Comparison of ENCODE assay signal across 18 mouse cellular contexts in genomic region chr1:152600494-152600893, GRCm38 (mm10).
DNase-seq lines count a peak whose midpoint lies in the region; ATAC-seq and TF ChIP-seq lines count a peak whose summit lies in the region.
"Had no signal": no experiment of that assay in that cellular context is flagged by ENCODE, and none has a peak within 500 bp of the region (broad histone marks: within the 10 kb centered on the region; RNA-seq: fewer than 3 reads in every experiment).

No protein-coding gene starts in this region.

- no peak for DNase-seq in heart, adult 9 months (ENCODE audit: low spot score in 2 of 2)
- DNase-seq in heart, postnatal 0 days (ENCODE audit: low spot score) = no peak
- DNase-seq in heart, adult 18-20 months = no peak
- no peak for DNase-seq in liver, adult 2 months (ENCODE audit: extremely low read depth, low read depth, low spot score)
- no peak for DNase-seq in liver
- no peak for DNase-seq in ovary, postnatal 10 days (ENCODE audit: low spot score)
- DNase-seq: adrenal gland, adult 2 months; adrenal gland, postnatal 25 days; cerebellum, adult 2 months; cerebellum, postnatal 10 days; forebrain, postnatal 0 days; gastrocnemius, postnatal 36 days; kidney, adult 11 months had no signal

- no peak for TF ChIP-seq POLR2A in liver, adult 2 months (IDR thresholded peaks at IDR 0.05; ENCODE audit: extremely low read depth, insufficient read depth, low read length)

- 0 out of 2 replicates have a peak overlapping the region, but pooled peaks have one; percentile 39 for H3K27ac ChIP-seq in heart, embryonic 12.5 days (ENCODE audit: poor library complexity, severe bottlenecking)
- peak overlapping the region; percentile 59 for H3K27ac ChIP-seq in heart, postnatal 0 days (ENCODE audit: low read depth)
- H3K27ac ChIP-seq in liver, adult 2 months (replicated peaks; ENCODE audit: insufficient read depth, low read depth, low read length) = peak overlapping the region; percentile 69; the same call in 1 of the 2 replicates
- H3K27ac ChIP-seq: embryonic facial prominence, embryonic 10.5 days; forebrain, embryonic 13.5 days; hindbrain, embryonic 13.5 days; hindbrain, postnatal 0 days had no signal

- peaks cover 58% of the 10 kb centered on the region for H3K4me1 ChIP-seq in heart, embryonic 12.5 days (replicated peaks)
- peaks cover 45% of the 10 kb centered on the region for H3K4me1 ChIP-seq in heart, postnatal 0 days (ENCODE audit: control insufficient read depth, insufficient read depth)
- peaks cover 7% of the 10 kb centered on the region for H3K4me1 ChIP-seq in liver, adult 2 months (ENCODE audit: control insufficient read depth, insufficient read depth, low read length)

- TF ChIP-seq EP300 in heart, postnatal 0 days (IDR thresholded peaks at IDR 0.05; ENCODE audit: low read depth) = no peak

- H3K9ac ChIP-seq in heart, embryonic 12.5 days = no peak overlapping the region
- H3K9ac ChIP-seq in heart, postnatal 0 days (replicated peaks; ENCODE audit: low read depth, low read length) = no peak overlapping the region
- no peak overlapping the region for H3K9ac ChIP-seq in liver, adult 2 months (ENCODE audit: low read depth, low read length)
- H3K9ac ChIP-seq: forebrain, embryonic 13.5 days; forebrain, postnatal 0 days; hindbrain, embryonic 13.5 days had no signal

- H3K4me3 ChIP-seq in heart, embryonic 12.5 days = no peak overlapping the region
- H3K4me3 ChIP-seq in heart, postnatal 0 days (ENCODE audit: low read depth, low read length) = no peak overlapping the region
- H3K4me3 ChIP-seq in liver, adult 2 months (ENCODE audit: insufficient read depth, low read depth, low read length) = no peak overlapping the region
- H3K4me3 ChIP-seq: embryonic facial prominence, embryonic 10.5 days; forebrain, embryonic 13.5 days; hindbrain, embryonic 13.5 days had no signal

- no peak for ATAC-seq in heart, embryonic 12.5 days (ENCODE audit: insufficient number of reproducible peaks, low FRiP score)
- ATAC-seq in heart, postnatal 0 days (ENCODE audit: insufficient read depth, low read depth) = no peak
- ATAC-seq: forebrain, embryonic 13.5 days; forebrain, postnatal 0 days; hindbrain, postnatal 0 days had no signal

- no peaks in the 10 kb centered on the region for H3K27me3 ChIP-seq in heart, embryonic 12.5 days (replicated peaks)
- H3K27me3 ChIP-seq in heart, postnatal 0 days (ENCODE audit: control insufficient read depth, insufficient read depth, low read length) = no peaks in the 10 kb centered on the region
- no peaks in the 10 kb centered on the region for H3K27me3 ChIP-seq in liver, adult 2 months (ENCODE audit: control insufficient read depth, insufficient read depth, low read length)
- H3K27me3 ChIP-seq: forebrain, embryonic 13.5 days; hindbrain, embryonic 13.5 days had no signal

- no peak overlapping the region for H3K4me2 ChIP-seq in heart, embryonic 12.5 days
- no peak overlapping the region for H3K4me2 ChIP-seq in heart, postnatal 0 days (ENCODE audit: low read depth, low read length)
- H3K4me2 ChIP-seq: forebrain, embryonic 13.5 days; hindbrain, embryonic 13.5 days had no signal

- no peak for TF ChIP-seq CTCF in heart, postnatal 0 days (IDR thresholded peaks at IDR 0.05; ENCODE audit: low read depth)
- TF ChIP-seq CTCF in liver, adult 2 months (IDR thresholded peaks at IDR 0.05; ENCODE audit: low read depth, low read length) = no peak

- peaks cover 19% of the 10 kb centered on the region for H3K36me3 ChIP-seq in heart, embryonic 12.5 days
- peaks cover 15% of the 10 kb centered on the region; the same call in 1 of the 2 replicates for H3K36me3 ChIP-seq in heart, postnatal 0 days (replicated peaks; ENCODE audit: control insufficient read depth, insufficient read depth, low read length)
- no peaks in the 10 kb centered on the region for H3K36me3 ChIP-seq in liver, adult 2 months (ENCODE audit: control insufficient read depth, insufficient read depth, low read length)
- H3K36me3 ChIP-seq: hindbrain, embryonic 13.5 days had no signal

- H3K79me2 ChIP-seq in liver, adult 2 months (ENCODE audit: control insufficient read depth, insufficient read depth, low read length) = no peaks in the 10 kb centered on the region; the same call in 1 of the 2 replicates

- 78% methylated on average over 2 of the region's 2 CpGs for WGBS in heart, embryonic 12.5 days
- 65% methylated on average over 2 of the region's 2 CpGs for WGBS in heart, postnatal 0 days
- 82% methylated on average over 2 of the region's 2 CpGs for WGBS in liver, adult 2 months

- H3K9me3 ChIP-seq in heart, embryonic 12.5 days (replicated peaks) = no peaks in the 10 kb centered on the region
- H3K9me3 ChIP-seq in heart, postnatal 0 days (replicated peaks; ENCODE audit: control insufficient read depth, low read length) = no peaks in the 10 kb centered on the region
- H3K9me3 ChIP-seq: embryonic facial prominence, embryonic 10.5 days; forebrain, embryonic 13.5 days; hindbrain, embryonic 13.5 days had no signal
